Mouse (Mus musculus) heart, adult 11 months (tissue): Measurements from ENCODE around the gene Myrip.
"Not testable (repeated sequence)": the region's sequence is repeated elsewhere in the genome, so short reads cannot be mapped to it uniquely, and the experiment has no call there.

Source experiments
- DNase-seq: peaks from one replicate; pipeline ENCODE4 v3.0.0; 2022

Myrip gene

DNA sequence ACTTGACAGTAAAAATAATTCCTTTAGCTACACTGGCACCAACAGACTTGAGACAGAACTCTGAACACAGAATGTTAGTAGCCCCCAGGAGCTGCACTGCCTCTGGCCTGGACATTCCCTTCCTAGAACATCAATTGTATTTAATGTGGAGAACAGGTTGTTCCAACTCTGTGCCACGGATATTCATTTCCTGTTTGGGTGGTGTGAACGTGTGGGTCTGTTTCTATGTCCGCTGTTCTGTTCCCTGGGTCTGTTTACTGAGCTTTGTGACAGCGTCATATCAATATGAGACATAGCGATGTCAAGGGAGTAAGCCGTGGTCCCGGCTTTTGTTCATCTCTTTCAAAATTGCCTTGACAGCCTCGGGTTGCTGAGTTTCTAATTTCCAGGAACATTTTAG lies 97.0 kb downstream of the Myrip start:
- peak; percentile 88 for DNase-seq

DNA sequence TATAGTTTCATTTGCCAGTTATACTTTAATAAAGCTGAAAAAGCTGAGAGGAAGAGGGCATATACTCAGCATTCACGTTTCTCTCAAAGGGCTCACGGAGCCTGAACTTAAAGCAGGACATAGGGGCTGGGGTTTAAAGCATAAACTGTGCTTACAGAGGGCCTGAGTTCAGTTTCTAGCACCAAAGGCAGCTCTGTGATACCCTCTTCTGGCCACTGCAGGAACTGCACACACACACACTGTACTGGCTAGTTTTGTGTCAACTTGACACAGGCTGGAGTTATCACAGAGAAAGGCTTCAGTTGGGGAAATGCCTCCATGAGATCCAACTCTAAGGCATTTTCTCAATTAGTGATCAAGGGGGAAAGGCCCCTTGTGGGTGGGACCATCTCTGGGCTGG lies 98.2 kb downstream of the Myrip start:
- not testable (repeated sequence) for DNase-seq

DNA sequence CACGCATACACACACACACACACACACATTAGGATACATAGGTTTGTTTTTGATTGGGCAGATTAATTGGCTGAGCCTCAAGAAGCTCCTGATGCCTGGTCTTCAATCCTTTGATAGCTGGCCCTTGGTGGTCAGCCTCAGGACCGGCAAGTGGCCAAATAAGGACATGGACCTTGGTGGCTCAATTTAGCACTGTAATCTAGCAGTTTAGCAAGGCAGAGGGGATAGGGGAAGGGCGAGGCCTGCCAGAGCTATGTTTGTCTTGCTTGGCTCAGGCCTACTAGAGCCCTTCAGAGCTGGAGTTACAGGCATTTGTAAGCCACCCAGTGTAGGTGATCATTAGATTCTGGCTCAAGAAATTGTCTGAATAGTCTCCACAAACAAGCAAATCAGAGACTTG lies 101.1 kb downstream of the Myrip start:
- DNase-seq, result no peak

DNA sequence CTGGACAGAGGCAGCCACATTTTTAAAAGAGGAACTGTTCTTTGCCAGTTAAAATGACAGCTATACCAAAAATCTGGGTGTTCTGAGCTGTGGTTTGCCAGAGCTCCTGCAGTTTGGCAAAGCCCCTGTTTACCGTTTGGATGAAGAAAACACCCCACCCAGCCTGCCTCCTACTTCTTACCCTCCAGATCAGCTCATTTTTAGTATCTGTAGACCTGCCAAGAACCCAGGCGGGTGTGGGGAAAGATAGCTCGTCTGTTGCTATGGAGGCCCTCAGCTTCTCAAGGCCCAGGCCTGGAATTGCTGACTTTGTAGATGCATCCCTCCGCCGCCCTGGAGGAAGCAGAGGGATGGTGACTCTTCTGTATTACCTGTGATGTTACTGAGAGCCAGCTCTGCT lies 102.3 kb downstream of the Myrip start:
- DNase-seq, result peak; percentile 92

DNA sequence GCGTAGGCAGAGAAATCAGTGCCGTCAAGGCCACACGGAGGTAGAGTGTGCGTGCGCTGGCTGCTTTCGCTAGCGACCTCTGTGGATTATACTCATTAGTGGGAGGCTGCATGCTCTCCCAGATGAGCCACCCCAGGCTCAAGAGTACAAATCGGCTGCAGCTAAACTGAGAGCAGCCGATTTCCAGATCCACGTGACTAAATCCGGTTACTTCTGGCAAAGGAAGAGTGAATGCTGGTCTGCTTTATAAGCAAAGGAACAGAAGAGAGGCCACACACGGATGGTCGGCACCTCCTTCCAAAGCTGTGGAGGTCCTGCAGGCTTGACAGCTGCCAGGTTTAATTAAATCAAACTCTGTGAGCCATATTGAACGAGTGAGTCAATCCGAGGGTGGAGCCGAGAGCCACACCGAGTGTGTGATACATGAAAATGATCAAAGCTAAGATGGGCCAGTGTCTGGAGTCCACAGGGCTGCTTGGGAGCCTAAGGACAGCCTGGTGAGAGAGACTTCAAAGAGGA lies 108.4 kb downstream of the Myrip start:
- DNase-seq, result no peak

DNA sequence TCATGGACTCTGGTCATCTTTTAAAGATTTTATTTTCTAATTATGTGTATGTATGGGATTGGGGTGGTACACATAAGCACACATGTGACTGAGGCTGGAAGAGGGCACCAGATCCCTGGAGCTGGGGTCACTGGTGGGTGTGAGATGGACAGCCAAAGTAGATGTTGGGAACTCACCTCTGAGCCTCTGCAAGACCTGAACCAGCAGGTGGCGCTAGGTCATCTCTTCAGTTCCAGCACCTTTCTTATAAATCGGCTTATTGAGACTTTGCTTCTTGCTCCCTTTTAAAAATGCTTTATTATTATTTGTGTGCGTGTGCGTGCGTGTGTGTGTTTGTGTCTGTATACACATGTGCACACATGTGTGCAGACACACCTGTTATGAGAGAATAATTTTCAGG lies 109.1 kb downstream of the Myrip start:
- no peak for DNase-seq

DNA sequence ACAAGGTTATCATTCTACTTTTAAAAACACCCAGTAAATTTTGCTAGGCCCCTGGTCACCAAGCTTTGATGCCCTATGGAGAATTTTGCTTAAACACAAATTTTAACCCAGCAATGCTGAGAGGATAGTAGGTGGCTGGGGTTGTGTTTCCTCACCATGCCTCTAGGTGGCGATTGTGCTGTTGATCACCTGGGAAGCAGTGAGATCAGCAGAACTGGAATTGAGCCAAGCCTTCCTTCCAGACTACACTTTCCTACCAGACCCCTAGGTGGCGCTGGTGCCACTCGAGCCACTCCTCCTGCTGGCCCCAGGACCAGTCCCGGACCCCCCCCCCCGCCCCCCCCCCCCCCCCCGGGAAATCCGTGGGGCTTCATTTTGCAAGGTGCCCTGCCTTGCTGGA lies 114.2 kb downstream of the Myrip start:
- DNase-seq, result peak; percentile 96

DNA sequence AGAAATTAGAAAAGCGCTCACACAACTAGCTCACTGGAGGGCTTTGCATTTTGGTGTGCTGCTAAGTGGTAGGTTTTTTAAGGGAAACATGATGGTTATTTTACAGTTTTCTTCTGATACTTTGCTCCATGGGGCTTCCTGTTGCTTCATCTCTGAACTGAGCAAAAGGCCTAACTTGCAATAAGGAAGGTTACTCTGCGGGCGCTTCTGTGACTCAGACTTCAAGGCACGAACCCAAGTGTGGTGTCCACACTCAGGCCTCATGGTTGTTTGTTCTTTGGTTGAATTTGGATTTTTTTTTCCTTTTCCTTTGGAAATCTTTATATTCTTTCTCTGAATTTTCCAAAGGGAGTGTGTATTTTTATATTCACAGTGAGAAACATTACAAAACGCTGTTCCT lies 114.8 kb downstream of the Myrip start:
- DNase-seq, result no peak

DNA sequence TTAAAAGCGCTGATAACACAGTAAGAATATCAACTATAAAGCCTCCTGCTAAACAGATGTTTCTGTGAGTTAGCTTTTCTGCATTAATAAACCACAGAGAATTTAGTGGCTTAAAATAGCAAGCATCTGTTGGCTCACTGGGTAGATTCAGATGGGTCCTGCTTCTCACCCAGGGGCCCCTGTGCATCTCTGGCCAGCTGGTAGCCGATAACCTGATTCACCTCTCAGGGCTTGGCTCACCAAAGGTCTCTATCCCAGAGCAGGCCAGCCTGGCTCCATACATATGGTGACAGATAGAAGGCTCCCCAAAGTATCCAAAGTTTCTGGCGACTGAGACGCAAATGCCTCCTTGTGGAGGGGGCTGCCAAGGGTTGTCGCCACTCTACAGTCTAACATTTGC lies 115.4 kb downstream of the Myrip start:
- no peak for DNase-seq

DNA sequence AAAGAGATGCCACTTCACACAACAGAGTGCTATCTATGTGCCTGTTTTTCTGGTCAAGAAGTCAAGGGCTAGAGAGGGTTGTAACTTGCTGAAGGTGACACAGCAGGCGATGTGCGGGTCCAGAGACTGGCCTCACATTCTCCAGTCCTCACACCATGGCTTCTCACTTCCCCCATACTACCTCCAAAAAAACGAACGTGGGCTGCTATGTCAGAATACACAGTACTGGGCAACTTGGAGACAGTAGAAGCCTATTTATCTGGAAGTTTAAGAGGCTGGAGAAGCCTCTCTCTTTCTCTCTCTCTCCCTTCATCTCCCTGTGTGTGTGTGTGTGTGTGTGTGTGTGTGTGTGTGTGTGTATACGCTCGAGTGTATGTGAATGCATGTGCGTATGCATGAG lies 117.3 kb downstream of the Myrip start:
- DNase-seq, result no peak

DNA sequence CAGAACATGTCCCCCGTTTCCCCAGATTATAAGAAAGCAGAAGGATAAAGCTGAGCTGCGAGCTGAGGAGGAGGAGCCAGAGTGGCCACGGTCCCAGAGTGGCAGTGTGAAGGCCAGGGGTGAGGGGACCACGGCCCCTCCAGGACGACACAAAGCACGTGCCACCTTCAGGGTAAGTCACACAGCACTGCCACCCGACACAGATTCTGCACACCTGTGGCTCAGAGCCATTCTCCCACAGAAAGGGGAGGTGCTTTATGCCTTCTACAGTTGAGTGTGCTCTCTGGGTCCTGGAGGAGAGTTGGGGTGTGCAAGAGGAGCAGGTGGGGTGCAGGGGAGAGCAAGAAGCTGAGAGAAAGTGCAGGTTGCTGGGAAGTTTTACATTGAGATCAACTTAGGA lies 123.3 kb downstream of the Myrip start:
- no peak for DNase-seq

DNA sequence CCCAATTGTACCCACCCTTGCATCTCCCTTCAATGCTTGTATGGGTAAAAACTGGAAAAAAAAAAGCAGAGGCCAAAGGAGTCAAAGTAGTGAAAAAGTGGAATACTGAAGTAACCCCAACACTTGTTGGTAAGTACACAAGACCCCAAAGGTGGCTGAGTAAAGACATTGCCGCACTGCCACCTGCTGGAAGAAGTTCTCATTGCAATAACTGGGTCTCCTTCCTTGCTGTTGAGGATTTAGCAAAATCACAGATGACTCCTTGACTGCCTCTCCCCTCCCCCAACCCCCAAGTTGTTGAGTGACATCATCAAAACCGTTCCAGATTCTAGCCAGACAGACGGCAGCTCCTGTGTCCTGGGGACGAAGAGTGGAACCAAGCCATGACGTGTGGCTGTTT lies 124.5 kb downstream of the Myrip start:
- no peak for DNase-seq

DNA sequence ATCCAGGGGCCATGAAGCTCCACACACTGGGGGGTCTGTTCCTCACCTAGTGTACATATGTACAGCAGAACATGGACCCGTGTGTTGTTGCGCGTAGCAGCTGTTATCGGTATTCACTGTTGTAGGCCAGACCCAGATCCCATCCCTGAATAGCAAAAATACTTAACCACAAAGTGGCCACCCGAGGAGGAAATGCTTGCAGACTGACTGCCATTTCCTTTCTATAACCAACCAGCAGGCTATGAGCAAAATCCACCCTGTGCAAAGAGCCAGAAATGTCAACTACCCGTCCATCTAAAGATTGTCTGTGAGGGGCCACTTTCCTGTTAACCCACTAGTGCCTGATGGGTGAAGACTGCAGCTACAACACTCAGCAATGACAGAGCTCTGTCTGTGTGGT lies 126.9 kb downstream of the Myrip start:
- DNase-seq, result no peak

DNA sequence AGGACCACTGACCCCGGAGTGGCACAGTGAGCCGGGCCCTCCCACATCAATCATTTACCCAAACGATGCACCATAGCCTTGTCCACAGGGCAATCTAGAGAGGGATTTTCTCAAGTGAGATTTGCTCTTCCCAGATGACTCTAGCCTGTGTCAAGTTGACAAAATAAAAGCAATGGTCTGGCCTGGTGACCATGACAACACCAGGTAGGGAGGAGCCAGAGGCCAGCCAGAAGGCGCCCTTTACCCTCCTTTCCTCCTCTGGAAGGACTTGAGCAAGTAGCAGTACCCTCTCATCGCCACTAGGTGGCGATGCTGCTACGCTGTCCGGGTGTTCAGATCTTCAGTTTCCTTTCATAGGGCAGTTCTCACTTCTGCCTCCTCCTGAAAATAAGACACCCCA lies 132.4 kb downstream of the Myrip start:
- no peak for DNase-seq

DNA sequence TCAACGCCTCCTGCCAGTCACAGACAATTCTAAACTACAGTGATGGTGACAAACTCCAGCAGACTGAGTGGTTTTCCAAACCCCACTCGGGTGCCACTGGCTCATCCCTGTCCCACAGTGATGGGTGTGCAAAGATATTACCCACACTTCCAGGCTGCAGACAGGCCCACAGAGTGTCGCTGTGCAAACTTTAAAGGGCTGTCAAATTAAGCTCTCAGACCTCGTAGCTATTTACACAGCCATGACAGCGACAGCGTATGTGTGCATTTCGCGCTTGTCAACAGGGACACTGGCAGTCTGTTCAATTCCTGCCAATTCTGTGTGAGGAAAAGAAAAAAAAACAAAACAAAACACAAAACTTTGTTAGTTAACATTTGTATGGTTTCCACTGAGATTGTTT lies 134.5 kb downstream of the Myrip start:
- no peak for DNase-seq

DNA sequence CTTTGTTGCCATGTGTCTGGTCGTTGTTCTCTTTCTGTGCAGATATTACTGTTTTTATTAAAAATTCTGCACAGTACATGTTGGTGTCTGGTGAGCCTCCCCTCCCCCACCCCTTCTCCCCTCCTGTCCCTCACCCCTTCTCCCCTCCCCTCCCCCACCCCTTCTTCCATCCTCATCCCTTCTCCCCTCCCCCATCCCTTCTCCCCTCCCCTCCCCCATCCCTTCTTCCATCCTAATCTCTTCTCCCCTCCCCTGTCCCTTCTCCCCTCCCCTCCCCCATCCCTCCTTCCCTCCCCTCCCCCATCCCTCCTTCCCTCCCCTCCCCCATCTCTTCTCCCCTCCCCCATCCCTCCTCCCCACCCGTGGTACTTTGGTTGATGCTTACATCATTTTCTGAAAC lies 135.5 kb downstream of the Myrip start:
- DNase-seq, result no peak

DNA sequence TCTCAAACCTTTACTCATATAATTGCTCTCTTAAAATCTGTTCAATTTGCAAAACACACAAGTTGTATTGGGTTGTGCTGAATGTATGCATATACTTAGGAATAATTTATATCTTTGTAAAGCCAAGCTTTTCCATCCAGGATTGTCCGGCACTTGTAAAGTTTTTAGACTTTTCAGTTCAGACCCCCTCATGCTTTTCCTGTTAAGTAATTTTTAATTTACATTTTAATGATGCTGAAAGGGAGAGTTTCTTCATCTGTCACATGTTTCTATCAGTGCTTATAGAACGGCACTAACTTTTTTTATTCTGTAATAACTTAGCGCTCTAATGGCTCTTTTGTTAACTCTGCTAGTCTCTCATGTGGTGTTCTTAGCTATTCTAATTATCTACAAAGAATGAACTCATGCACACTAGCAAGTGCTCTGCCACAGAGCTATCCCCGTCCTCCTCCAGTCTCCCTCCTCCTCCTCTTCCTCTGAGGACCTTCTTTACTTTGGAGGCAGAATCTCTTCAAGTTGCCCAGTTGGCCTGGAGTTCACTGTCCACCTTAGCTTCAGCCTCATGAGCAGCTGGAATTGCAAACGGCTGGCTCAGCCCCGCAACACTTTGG lies 136.1 kb downstream of the Myrip start:
- DNase-seq, result no peak

DNA sequence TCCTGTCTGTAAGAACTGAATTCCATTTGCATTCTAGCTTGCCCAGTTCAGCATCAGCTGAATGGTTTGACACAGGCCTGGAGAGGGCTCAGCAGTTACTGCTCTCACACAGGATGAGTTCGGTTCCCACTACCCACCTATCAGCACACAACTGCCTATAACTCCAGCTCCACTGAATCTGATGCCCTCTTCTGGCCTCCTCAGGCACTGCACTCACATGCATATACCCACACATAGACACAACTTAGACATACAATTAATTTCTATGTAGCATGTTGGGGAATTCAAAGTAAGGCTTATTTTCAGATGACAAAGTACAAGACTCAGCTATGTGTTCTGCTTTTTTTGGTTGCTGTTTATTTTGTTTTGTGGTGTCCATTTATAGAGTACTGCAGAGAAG lies 137.0 kb downstream of the Myrip start:
- DNase-seq, result no peak

DNA sequence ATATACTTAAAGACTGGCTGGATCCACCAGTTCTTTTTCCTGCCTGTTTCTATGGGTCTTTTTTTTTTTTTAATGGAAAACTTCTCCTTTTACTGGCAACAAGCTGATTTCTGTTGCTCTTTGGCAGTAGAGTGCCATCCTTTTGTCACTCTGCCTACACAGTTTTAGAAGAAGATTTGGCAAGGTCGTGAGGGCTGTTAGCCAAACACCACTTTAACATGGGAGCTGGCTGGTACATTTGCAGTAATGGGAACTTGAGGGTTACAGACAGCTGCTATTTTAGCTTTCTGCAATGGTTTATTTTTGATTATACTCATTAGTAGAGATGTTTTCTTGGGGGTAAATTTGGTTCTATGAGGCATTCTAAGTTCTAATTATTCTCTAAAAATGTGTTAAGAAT lies 137.5 kb downstream of the Myrip start:
- no peak for DNase-seq

DNA sequence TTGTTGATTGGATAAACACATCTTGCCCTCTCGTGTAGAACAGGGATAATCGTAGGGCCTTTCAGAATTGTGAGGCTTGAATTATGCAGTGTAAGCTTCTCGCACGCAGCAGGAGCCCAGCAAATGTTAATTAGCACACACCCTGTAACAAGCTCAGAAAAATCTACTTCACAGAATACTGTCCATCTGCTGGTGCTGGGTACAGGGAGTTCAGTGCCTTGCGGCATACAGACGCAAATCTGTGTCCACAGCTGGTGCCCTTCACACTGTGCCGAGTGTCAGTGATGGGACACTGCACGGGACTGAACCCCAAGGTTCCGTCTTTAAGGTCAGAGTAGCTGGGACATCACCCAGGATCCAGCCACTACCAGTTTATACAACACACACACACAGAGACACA lies 143.3 kb downstream of the Myrip start:
- no peak for DNase-seq

DNA sequence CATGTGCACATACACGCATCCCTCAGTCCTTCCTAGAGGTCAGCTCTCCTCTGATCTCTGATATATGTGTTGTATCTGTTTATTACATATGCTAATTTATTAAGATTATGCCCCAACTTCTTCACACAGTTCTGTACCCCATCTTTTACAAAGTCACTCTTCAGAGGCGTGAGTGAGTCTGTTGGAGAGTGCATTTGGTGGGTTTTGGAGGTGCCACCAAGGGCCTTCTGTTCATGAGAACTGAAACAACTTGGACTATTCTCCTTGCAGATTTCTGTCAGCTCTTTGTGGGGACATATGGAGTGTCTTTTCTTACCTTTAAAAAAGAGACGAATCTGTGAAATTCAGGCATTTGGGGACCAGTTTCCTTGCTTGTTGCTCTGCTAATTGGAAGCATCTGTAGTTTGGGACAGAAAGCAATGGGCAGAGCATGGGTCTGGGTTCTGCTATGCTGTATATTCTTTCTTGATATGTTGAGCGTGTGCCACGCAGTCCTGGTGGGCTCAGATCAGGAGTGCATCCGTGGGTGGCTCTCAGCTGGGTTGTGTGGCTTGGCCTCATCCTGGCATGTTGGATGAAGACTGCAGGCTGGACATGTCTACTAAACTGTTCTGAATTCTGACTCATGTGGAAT lies 148.5 kb downstream of the Myrip start:
- no peak for DNase-seq

DNA sequence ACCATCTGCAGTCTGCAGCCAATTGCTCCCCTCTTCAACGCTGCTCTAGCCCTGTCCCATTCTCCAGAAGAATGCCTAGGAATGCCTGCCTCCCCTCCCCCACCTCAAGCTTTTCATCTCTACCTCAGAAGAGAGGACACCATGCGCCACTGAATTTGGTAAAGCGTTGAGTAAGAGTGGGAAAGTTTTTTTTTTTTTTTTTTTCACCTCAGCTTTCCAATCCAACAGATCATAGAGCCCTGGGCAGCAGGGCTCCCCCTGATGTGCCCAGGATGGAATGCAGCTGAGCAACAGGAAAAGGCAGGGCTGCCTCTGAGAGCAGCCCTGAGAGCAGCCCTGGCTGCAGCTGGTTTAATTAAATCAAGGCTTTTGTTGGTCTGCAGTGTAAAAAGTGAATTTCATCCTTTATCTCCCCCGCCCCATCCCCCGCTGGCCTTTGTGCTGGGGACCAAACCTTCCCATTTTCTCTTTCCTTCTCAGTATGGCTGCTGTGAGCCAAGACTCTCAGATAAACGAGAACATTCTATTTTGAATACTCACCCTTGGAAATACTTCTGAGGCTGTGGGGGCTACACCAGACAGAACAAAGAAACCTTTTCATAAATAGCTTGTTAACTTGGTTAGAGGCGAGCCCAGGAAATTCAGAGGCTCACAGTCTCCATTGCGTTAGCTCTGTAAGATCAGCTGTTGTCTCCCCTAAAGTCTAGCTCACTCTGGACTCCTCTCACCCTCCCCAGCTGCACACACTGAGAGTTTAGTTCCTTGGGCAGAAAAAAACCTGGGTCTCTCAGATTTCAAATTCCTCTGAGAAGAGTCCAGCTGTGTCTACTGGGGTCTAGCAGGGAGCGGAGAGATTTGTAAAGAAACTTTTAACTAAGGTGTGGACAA lies 154.7 kb downstream of the Myrip start:
- peak; percentile 93 for DNase-seq

DNA sequence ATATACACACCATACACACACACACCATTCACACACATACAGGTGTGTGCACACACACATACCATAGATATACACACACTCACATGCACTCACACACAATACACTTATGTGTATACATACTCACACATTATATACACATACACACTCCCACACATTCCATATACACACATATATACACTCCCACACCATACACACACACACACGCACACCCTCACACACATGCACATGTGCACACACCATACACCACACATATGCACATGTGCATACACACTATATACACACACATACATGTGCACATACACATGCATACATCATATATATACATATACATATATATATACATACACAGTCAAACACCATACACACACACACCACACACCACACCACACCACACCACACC lies 169.1 kb downstream of the Myrip start:
- no peak for DNase-seq

DNA sequence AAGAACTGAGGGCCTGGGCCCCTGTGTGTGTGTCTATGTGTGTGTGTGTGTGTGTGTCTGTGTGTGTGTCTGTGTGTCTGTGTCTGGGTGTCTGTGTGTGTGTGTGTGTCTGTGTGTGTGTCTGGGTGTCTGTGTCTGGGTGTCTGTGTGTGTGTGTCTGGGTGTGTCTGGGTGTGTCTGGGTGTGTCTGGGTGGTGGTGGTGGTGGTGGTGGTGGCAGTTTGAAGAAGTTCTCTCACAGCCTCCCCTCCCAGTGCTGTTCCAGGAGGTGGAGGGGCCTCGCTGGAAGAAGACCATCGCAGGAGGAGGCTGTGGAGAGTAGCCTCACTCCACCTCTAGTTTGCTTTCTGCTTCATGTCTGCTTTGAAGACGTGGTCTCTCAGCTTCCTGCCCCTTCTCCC lies 180.3 kb downstream of the Myrip start:
- peak; percentile 48 for DNase-seq
